Mouse (Mus musculus) liver, postnatal 0 days (tissue): ENCODE measurements around the gene Slc6a3.

ENCODE experiments used
- CTCF ChIP-seq: sonication (generic); IDR thresholded peaks from 2 replicates; pipeline ENCODE4 v1.5.1; 2016; ENCODE audit warnings: antibody characterized with exemption, low read depth
- EP300 ChIP-seq: IDR thresholded peaks from 2 replicates; pipeline ENCODE4 v1.6.1; 2016; ENCODE audit warnings: antibody characterized with exemption, low read depth, mild to moderate bottlenecking

- TF ChIP-seq CTCF, result no peak
- TF ChIP-seq EP300, result no peak
Measured at GRCm38 (mm10) chr13:73490564-73491170, 45.9 kb upstream of the Slc6a3 start.
